Mouse (Mus musculus) bone marrow macrophage, adult 2 months (primary cell): ENCODE results near the gene Kcnip3.

Experiments used
- CTCF ChIP-seq: IDR thresholded peaks from 2 replicates; pipeline ENCODE4 v1.5.1; 2012; ENCODE audit warnings: low read depth, mild to moderate bottlenecking, low read length, moderate library complexity
- POLR2A ChIP-seq: IDR thresholded peaks from 2 replicates; pipeline ENCODE4 v1.6.1; 2012; ENCODE audit warnings: mild to moderate bottlenecking, low read depth, low read length, borderline replicate concordance

- TF ChIP-seq CTCF (no peak), POLR2A (no peak)
Observed at GRCm38 (mm10) chr2:127471281-127471680, 50.6 kb downstream of the Kcnip3 start.
